8 mouse cellular contexts compared by ENCODE assay signal in the genomic region with DNA sequence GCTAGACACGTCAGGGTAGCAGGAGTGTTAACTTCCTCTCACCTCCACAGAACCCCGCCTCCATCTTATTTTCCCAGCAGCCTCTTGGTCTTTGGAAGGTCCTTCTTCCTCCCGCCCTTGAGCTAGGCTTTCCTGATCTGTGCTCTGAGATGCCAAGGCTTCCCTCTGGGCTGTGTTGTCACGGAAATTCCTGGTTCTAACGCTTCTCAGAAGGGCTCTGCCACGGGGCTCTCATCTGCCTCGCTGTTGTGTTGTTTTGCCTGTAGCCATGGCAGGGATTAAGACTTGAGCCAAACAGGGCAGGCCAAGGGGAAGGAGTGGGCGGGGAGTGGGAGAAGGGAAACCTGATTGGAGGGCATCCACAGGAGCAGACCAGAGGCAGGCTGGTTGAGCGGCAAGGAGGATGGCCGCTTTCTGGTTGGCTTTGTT. TPM values are rescaled to one million over a fixed set of nuclear protein-coding genes. Genes with fewer than 3 reads are reported as not detected.
A peak's percentile ranks its signal among the peaks of the same experiment; 100 is the strongest.
DNase-seq lines count a peak whose midpoint lies in the region; ATAC-seq lines count a peak whose summit lies in the region.

No protein-coding gene starts in this region.

- peak; percentile 82 for ATAC-seq in hindbrain, embryonic 15.5 days (ENCODE audit: low FRiP score, low read depth)
- ATAC-seq in limb, embryonic 13.5 days (ENCODE audit: low FRiP score, low read depth) = peak; percentile 70; the same call in 1 of the 2 replicates
- ATAC-seq in neural tube, embryonic 14.5 days (ENCODE audit: low read depth) = peak; percentile 70; the same call in 1 of the 2 replicates
- ATAC-seq in erythroblast, adult 5-6 weeks (replicated peaks; ENCODE audit: low FRiP score, poor library complexity, severe bottlenecking) = no peak

- peaks cover 14% of the 10 kb centered on the region for H3K4me1 ChIP-seq in hindbrain, embryonic 15.5 days (replicated peaks)
- H3K4me1 ChIP-seq in limb, embryonic 13.5 days = peaks cover 40% of the 10 kb centered on the region
- no peaks in the 10 kb centered on the region for H3K4me1 ChIP-seq in neural tube, embryonic 14.5 days (ENCODE audit: control insufficient read depth, insufficient read depth, low read length)

- no peak overlapping the region for H3K4me3 ChIP-seq in hindbrain, embryonic 15.5 days
- H3K4me3 ChIP-seq in limb, embryonic 13.5 days = 0 out of 2 replicates have a peak overlapping the region, but pooled peaks have one; percentile 11
- H3K4me3 ChIP-seq in neural tube, embryonic 14.5 days (ENCODE audit: low read depth, low read length) = no peak overlapping the region

- DNase-seq in frontal cortex, adult 2 months (ENCODE audit: extremely low spot score in 1 of 2, low spot score in 1 of 2) = peak; percentile 18 to 68
- DNase-seq in frontal cortex, postnatal 25 days (ENCODE audit: low spot score in 2 of 2) = no peak
- DNase-seq in cerebellum, postnatal 25 days = peak; percentile 64 to 72
- peak; percentile 74 for DNase-seq in gastrocnemius, adult 8-10 months (ENCODE audit: low spot score in 2 of 2)

- no peaks in the 10 kb centered on the region for H3K27me3 ChIP-seq in hindbrain, embryonic 15.5 days
- H3K27me3 ChIP-seq in limb, embryonic 13.5 days = no peaks in the 10 kb centered on the region
- H3K27me3 ChIP-seq in neural tube, embryonic 14.5 days (ENCODE audit: control insufficient read depth, insufficient read depth, low read length) = no peaks in the 10 kb centered on the region

- H3K9ac ChIP-seq in hindbrain, embryonic 15.5 days = no peak overlapping the region
- H3K9ac ChIP-seq in limb, embryonic 13.5 days = no peak overlapping the region
- H3K9ac ChIP-seq in neural tube, embryonic 14.5 days (replicated peaks; ENCODE audit: low read depth, low read length) = no peak overlapping the region

- H3K9me3 ChIP-seq in hindbrain, embryonic 15.5 days = no peaks in the 10 kb centered on the region
- H3K9me3 ChIP-seq in limb, embryonic 13.5 days = no peaks in the 10 kb centered on the region
- no peaks in the 10 kb centered on the region for H3K9me3 ChIP-seq in neural tube, embryonic 14.5 days (ENCODE audit: control insufficient read depth, low read length)

- peak overlapping the region; percentile 20 for H3K4me2 ChIP-seq in hindbrain, embryonic 15.5 days
- H3K4me2 ChIP-seq in limb, embryonic 13.5 days (replicated peaks) = peak overlapping the region; percentile 47
- no peak overlapping the region for H3K4me2 ChIP-seq in neural tube, embryonic 14.5 days (ENCODE audit: low read depth, low read length)

- WGBS in hindbrain, embryonic 15.5 days = 32% methylated on average over 10 of the region's 10 CpGs
- 28% methylated on average over 10 of the region's 10 CpGs for WGBS in limb, embryonic 13.5 days
- WGBS in neural tube, embryonic 14.5 days = 41% methylated on average over 10 of the region's 10 CpGs

- H3K27ac ChIP-seq in hindbrain, embryonic 15.5 days (replicated peaks) = 0 out of 2 replicates have a peak overlapping the region, but pooled peaks have one; percentile 2
- H3K27ac ChIP-seq in limb, embryonic 13.5 days = no peak overlapping the region
- no peak overlapping the region for H3K27ac ChIP-seq in neural tube, embryonic 14.5 days (ENCODE audit: low read depth, low read length)

- H3K36me3 ChIP-seq in hindbrain, embryonic 15.5 days = no peaks in the 10 kb centered on the region
- no peaks in the 10 kb centered on the region for H3K36me3 ChIP-seq in limb, embryonic 13.5 days
- no peaks in the 10 kb centered on the region for H3K36me3 ChIP-seq in neural tube, embryonic 14.5 days (ENCODE audit: control insufficient read depth, insufficient read depth, low read length)

RNA-seq across cellular contexts. Expression of gene Jdp2, which starts 26.8 kb away (rescaled TPM):
- polyA plus RNA-seq in frontal cortex, adult 2 months (2012; rRNA removed) = 45.8 and 51.8 TPM in 2 replicates
- 1 to 10 TPM; 3.0 to 4.5 (median 3.8) TPM for total RNA-seq in gastrocnemius, adult 8-10 months (2022)
- 0.54 and 0.64 TPM in 2 replicates for polyA plus RNA-seq in hindbrain, embryonic 15.5 days (2015; fragmentation: Nextera tagmentation; extraction: Ambion mirVana)
- 0.89 and 1.2 TPM in 2 replicates for polyA plus RNA-seq in limb, embryonic 13.5 days (2015; fragmentation: Nextera tagmentation; extraction: Ambion mirVana)
- polyA plus RNA-seq in neural tube, embryonic 14.5 days (2014; fragmentation: Nextera tagmentation; extraction: Ambion mirVana) = 1.5 and 2.9 TPM in 2 replicates
- total RNA-seq in erythroblast, adult 5-6 weeks (2015; ENCODE audit: low replicate concordance) = 12.7 and 14.6 TPM in 2 replicates
- total RNA-seq in erythroblast, adult 5-6 weeks (2017; ENCODE audit: low replicate concordance) = 12.4 and 13.7 TPM in 2 replicates

Comparison
In these comparisons a context has a peak if more than half of its experiments do, and no peak if none do; other contexts are left out.
1. DNase-seq: peak in frontal cortex, adult 2 months (2 of 2), cerebellum, postnatal 25 days (2 of 2) and gastrocnemius, adult 8-10 months (2 of 2); none in frontal cortex, postnatal 25 days (0 of 2).
2. RNA of gene Jdp2, which starts 26.8 kb away (polyA plus RNA-seq): 45.8 to 51.8 TPM in frontal cortex, adult 2 months; 1.5 to 2.9 TPM in neural tube, embryonic 14.5 days, 0.89 to 1.2 TPM in limb, embryonic 13.5 days and 0.54 to 0.64 TPM in hindbrain, embryonic 15.5 days; every median in the first group is over 10 times any median in the second.